Mouse (Mus musculus) testis, adult 2 months (tissue): ENCODE data around the gene Shank2.

ENCODE experiments used
- CTCF ChIP-seq: fragments of 200-500 bp; IDR thresholded peaks from 2 replicates; pipeline ENCODE4 v1.5.1; 2012; ENCODE audit warnings: low read depth, mild to moderate bottlenecking, inconsistent platforms, low read length, moderate library complexity; ENCODE audit not compliant: control insufficient read depth, insufficient read depth, insufficient replicate concordance
- POLR2A ChIP-seq: fragments of 200-500 bp; IDR thresholded peaks from 2 replicates; pipeline ENCODE4 v1.6.1; 2012; ENCODE audit warnings: low read depth, mild to moderate bottlenecking, inconsistent platforms, low read length, moderate library complexity; ENCODE audit not compliant: control insufficient read depth

DNA sequence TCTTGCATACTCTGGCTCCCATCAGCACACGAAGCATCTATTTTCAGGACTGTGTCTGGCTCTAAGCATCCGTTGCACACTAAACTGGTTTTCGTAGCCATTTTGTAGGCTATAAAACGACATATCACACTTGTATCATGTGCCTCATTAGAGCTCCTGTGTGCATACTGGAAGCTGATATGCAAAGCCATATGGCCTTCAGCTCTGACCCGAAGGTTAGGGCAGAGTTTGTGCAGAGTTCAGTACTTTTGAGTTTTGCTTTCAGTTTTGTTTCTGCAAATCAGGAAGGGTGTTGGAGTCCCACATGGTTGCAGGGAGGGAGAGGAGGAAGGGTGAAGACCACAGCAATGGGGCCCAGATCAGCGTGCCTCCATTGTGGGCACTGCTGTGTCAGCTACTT lies 390.0 kb downstream of the Shank2 start:
- TF ChIP-seq POLR2A, result no peak
- no peak for TF ChIP-seq CTCF
